Mouse (Mus musculus): ENCODE measurements around the gene Slc25a41.

- TF ChIP-seq CTCF (IDR thresholded peaks at IDR 0.05): peak; percentile 32
- no peak for TF ChIP-seq EP300 (IDR thresholded peaks at IDR 0.05)
These were observed 53.0 kb downstream of the Slc25a41 start for GRCm38 (mm10) chr17:56988441-56988840.

Data from lung, postnatal 0 days (tissue).